Mouse (Mus musculus) cortical plate, adult 2 months (tissue): ENCODE measurements around the gene Nop10.

Experiments used
- CTCF ChIP-seq: fragments of 200-500 bp; IDR thresholded peaks from 2 replicates; pipeline ENCODE4 v1.5.1; 2011; ENCODE audit warnings: mild to moderate bottlenecking, control low read depth, low read length; ENCODE audit not compliant: insufficient read depth; ENCODE audit errors: extremely low read depth
- POLR2A ChIP-seq: fragments of 200-500 bp; IDR thresholded peaks from 2 replicates; pipeline ENCODE4 v1.6.1; 2011; ENCODE audit warnings: mild to moderate bottlenecking, low read length, control low read depth; ENCODE audit not compliant: insufficient read depth; ENCODE audit errors: extremely low read depth

DNA sequence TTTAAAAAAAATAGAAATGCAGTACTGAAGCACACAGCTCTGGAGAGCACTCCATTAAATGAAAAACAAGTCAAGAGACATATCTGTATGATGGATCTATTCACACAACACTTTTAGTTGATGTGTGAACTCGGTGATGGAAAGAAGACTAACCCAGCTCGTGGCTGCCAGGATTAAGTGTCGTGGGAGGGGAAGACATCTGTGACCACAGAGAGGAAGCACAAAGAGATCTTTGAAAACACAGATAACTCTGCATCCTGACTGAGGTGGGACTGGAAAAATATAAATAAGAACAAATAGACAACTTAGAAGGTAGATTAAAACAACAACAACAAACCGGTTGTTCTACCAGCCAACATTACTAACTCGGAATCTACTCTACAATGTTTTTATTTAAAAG is 39.1 kb upstream of the Nop10 start:
- TF ChIP-seq CTCF, result no peak
- no peak for TF ChIP-seq POLR2A
